Mouse (Mus musculus) kidney, embryonic 14.5 days (tissue): ENCODE data around the gene Eef1akmt1. TPM values are rescaled to one million over a fixed set of nuclear protein-coding genes. Genes with fewer than 3 reads are reported as not detected.

Experiments
- ATAC-seq: fragments of 200-750 bp; cut with Nextera tagmentation; 2 replicates; pipeline ENCODE4 v1.8.0; 2017; ENCODE audit warnings: moderate number of reproducible peaks, mild to moderate bottlenecking, moderate TSS enrichment, moderate library complexity; ENCODE audit not compliant: low FRiP score, low TSS enrichment
- H3K27ac ChIP-seq: fragments of 300-500 bp; sonication (generic); 2 replicates; pipeline ENCODE4 v1.5.1; 2014; ENCODE audit warnings: low read depth, mild to moderate bottlenecking, low read length, moderate library complexity, mixed read lengths
- H3K27me3 ChIP-seq: fragments of 300-500 bp; sonication (generic); 2 replicates; pipeline ENCODE4 v1.6.1; 2014; ENCODE audit warnings: mild to moderate bottlenecking, low read length; ENCODE audit not compliant: control insufficient read depth, insufficient read depth
- H3K36me3 ChIP-seq: fragments of 300-500 bp; sonication (generic); 2 replicates; pipeline ENCODE4 v1.6.1; 2014; ENCODE audit warnings: low read length, mixed read lengths; ENCODE audit not compliant: control insufficient read depth, insufficient read depth
- H3K4me1 ChIP-seq: fragments of 300-500 bp; sonication (generic); 2 replicates; pipeline ENCODE4 v1.6.1; 2014; ENCODE audit warnings: low read length, mixed read lengths; ENCODE audit not compliant: control insufficient read depth, insufficient read depth
- H3K4me2 ChIP-seq: fragments of 300-500 bp; sonication (generic); replicated peaks from 2 replicates; pipeline ENCODE4 v1.6.1; 2014; ENCODE audit warnings: low read depth, mild to moderate bottlenecking, low read length
- H3K4me3 ChIP-seq: fragments of 300-500 bp; sonication (generic); 2 replicates; pipeline ENCODE4 v1.5.1; 2014; ENCODE audit warnings: mild to moderate bottlenecking, low read length
- H3K9ac ChIP-seq: fragments of 300-500 bp; sonication (generic); 2 replicates; pipeline ENCODE4 v1.6.1; 2014; ENCODE audit warnings: low read depth, mild to moderate bottlenecking, low read length, moderate library complexity
- H3K9me3 ChIP-seq: fragments of 300-500 bp; sonication (generic); 2 replicates; pipeline ENCODE4 v1.6.1; 2016; ENCODE audit warnings: low read length; ENCODE audit not compliant: control insufficient read depth
- WGBS: fragments of 180-500 bp; shearing (Covaris S2); extraction: QIAGEN DNeasy Blood & Tissue Kit; methylation state at CpG from one replicate; pipeline ENCODE4 v1.1.7; 2014; 5-methylcytosine and 5-hydroxymethylcytosine counted together
- polyA plus RNA-seq: library from polyadenylated mRNA; unstranded; fragments of >200 nt; fragmentation: Nextera tagmentation; extraction: Ambion mirVana; gene quantifications from 2 replicates; pipeline ENCODE4 v1.2.1, GENCODE M21; 2014

Eef1akmt1 gene
- polyA plus RNA-seq, 1 experiment from 2014 or later = 102 TPM

GRCm38 (mm10) chr14:57555471-57556070 lies 15.8 kb downstream of the Eef1akmt1 start:
- no peaks in the 10 kb centered on the region for H3K9me3 ChIP-seq
- H3K9ac ChIP-seq = no peak overlapping the region
- no peak overlapping the region for H3K4me2 ChIP-seq
- no peaks in the 10 kb centered on the region for H3K4me1 ChIP-seq
- no peak overlapping the region for H3K4me3 ChIP-seq
- no peak overlapping the region for H3K27ac ChIP-seq
- H3K27me3 ChIP-seq = no peaks in the 10 kb centered on the region
- no peaks in the 10 kb centered on the region for H3K36me3 ChIP-seq
- no peak for ATAC-seq
- 87% methylated on average over 7 of the region's 7 CpGs for WGBS

- Histone ChIP-seq H3K4me1 (no peaks in the 10 kb centered on the region), H3K9ac (no peak overlapping the region), H3K9me3 (no peaks in the 10 kb centered on the region), H3K4me2 (no peak overlapping the region), H3K4me3 (no peak overlapping the region), H3K36me3 (peaks cover 2% of the 10 kb centered on the region; the same call in 1 of the 2 replicates), H3K27ac (no peak overlapping the region), H3K27me3 (no peaks in the 10 kb centered on the region)
- no peak for ATAC-seq
- 80% methylated on average over 5 of the region's 5 CpGs for WGBS
Observed at GRCm38 (mm10) chr14:57554434-57554833, 17.0 kb downstream of the Eef1akmt1 start.

- no peak for ATAC-seq
- no peak overlapping the region for H3K4me2 ChIP-seq
Observed at GRCm38 (mm10) chr14:57552945-57553344, 18.5 kb downstream of the Eef1akmt1 start.

GRCm38 (mm10) chr14:57547062-57547461 lies 24.4 kb downstream of the Eef1akmt1 start:
- no peak for ATAC-seq
- peaks cover 7% of the 10 kb centered on the region; the same call in 1 of the 2 replicates for H3K36me3 ChIP-seq
- 76% methylated on average over 5 of the region's 5 CpGs for WGBS
- H3K27ac ChIP-seq = no peak overlapping the region
- no peak overlapping the region for H3K9ac ChIP-seq
- 0 out of 2 replicates have a peak, but pooled peaks cover 7% of the 10 kb centered on the region for H3K4me1 ChIP-seq
- H3K4me2 ChIP-seq = no peak overlapping the region
- H3K27me3 ChIP-seq = no peaks in the 10 kb centered on the region
- 0 out of 2 replicates have a peak, but pooled peaks cover 5% of the 10 kb centered on the region for H3K9me3 ChIP-seq
- H3K4me3 ChIP-seq = no peak overlapping the region

More at GRCm38 (mm10) chr14:57552945-57553344, 18.5 kb downstream of the Eef1akmt1 start:
- Histone ChIP-seq H3K9me3 (no peaks in the 10 kb centered on the region), H3K4me3 (no peak overlapping the region), H3K36me3 (peaks cover 7% of the 10 kb centered on the region; the same call in 1 of the 2 replicates), H3K4me1 (no peaks in the 10 kb centered on the region), H3K27ac (no peak overlapping the region), H3K27me3 (no peaks in the 10 kb centered on the region), H3K9ac (no peak overlapping the region)

GRCm38 (mm10) chr14:57546557-57547021 lies 24.8 kb downstream of the Eef1akmt1 start:
- H3K4me1 ChIP-seq = 0 out of 2 replicates have a peak, but pooled peaks cover 7% of the 10 kb centered on the region
- H3K27me3 ChIP-seq = no peaks in the 10 kb centered on the region
- H3K9me3 ChIP-seq = 0 out of 2 replicates have a peak, but pooled peaks cover 5% of the 10 kb centered on the region
- no peak overlapping the region for H3K9ac ChIP-seq
- no peak overlapping the region for H3K27ac ChIP-seq
- H3K36me3 ChIP-seq = peaks cover 7% of the 10 kb centered on the region; the same call in 1 of the 2 replicates
- no peak overlapping the region for H3K4me2 ChIP-seq
- no peak overlapping the region for H3K4me3 ChIP-seq
- 16% methylated on average over 13 of the region's 13 CpGs for WGBS
- peak; percentile 70 for ATAC-seq

- Histone ChIP-seq H3K4me3 (no peak overlapping the region), H3K9me3 (0 out of 2 replicates have a peak, but pooled peaks cover 5% of the 10 kb centered on the region), H3K36me3 (peaks cover 7% of the 10 kb centered on the region; the same call in 1 of the 2 replicates), H3K27ac (no peak overlapping the region), H3K9ac (no peak overlapping the region), H3K27me3 (no peaks in the 10 kb centered on the region), H3K4me2 (no peak overlapping the region), H3K4me1 (0 out of 2 replicates have a peak, but pooled peaks cover 7% of the 10 kb centered on the region)
- no peak for ATAC-seq
- WGBS = 78% methylated on average over 8 of the region's 8 CpGs
Observed at GRCm38 (mm10) chr14:57546131-57546530, 25.3 kb downstream of the Eef1akmt1 start.

- 85% methylated on average over 17 of the region's 17 CpGs for WGBS
- ATAC-seq = no peak
- no peaks in the 10 kb centered on the region for H3K27me3 ChIP-seq
- no peak overlapping the region for H3K27ac ChIP-seq
- H3K9me3 ChIP-seq = 0 out of 2 replicates have a peak, but pooled peaks cover 5% of the 10 kb centered on the region
- H3K4me1 ChIP-seq = 0 out of 2 replicates have a peak, but pooled peaks cover 7% of the 10 kb centered on the region
- H3K4me2 ChIP-seq = no peak overlapping the region
- H3K36me3 ChIP-seq = peaks cover 7% of the 10 kb centered on the region; the same call in 1 of the 2 replicates
- H3K9ac ChIP-seq = no peak overlapping the region
- H3K4me3 ChIP-seq = no peak overlapping the region
Observed at GRCm38 (mm10) chr14:57545526-57545925, 25.9 kb downstream of the Eef1akmt1 start.

- Histone ChIP-seq H3K4me1 (0 out of 2 replicates have a peak, but pooled peaks cover 7% of the 10 kb centered on the region), H3K9ac (no peak overlapping the region), H3K4me2 (no peak overlapping the region), H3K9me3 (0 out of 2 replicates have a peak, but pooled peaks cover 5% of the 10 kb centered on the region), H3K27ac (no peak overlapping the region), H3K36me3 (no peaks in the 10 kb centered on the region), H3K4me3 (no peak overlapping the region), H3K27me3 (no peaks in the 10 kb centered on the region)
- no peak for ATAC-seq
- 93% methylated on average over 13 of the region's 13 CpGs for WGBS
Observed at GRCm38 (mm10) chr14:57543420-57544039, 27.9 kb downstream of the Eef1akmt1 start.

GRCm38 (mm10) chr14:57542231-57542630 lies 29.2 kb downstream of the Eef1akmt1 start:
- Histone ChIP-seq H3K9ac (no peak overlapping the region), H3K9me3 (0 out of 2 replicates have a peak, but pooled peaks cover 5% of the 10 kb centered on the region), H3K36me3 (no peaks in the 10 kb centered on the region), H3K4me1 (0 out of 2 replicates have a peak, but pooled peaks cover 4% of the 10 kb centered on the region), H3K4me3 (no peak overlapping the region), H3K27ac (no peak overlapping the region), H3K27me3 (no peaks in the 10 kb centered on the region), H3K4me2 (no peak overlapping the region)
- 74% methylated on average over 34 of the region's 34 CpGs for WGBS
- ATAC-seq = no peak
